In the genomic region with DNA sequence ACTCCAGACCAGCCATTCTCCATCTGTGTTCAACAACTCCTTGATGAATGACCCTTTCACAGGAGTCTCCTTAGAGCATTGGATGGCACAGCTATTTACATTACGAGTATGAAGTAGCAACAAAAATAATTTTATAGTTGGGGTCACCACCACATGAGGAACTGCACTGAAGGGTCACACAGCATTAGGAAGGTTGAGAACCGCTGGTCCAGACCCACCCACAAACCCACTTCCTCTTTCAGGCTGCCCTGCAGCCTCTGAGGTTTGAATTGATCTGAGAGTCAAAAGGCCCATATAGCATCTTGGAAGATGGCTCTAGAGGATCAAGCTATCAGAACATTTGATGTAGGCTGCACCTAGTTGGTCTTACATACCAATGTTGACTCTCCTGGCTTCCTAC, we compare ENCODE assay signal across 27 mouse cellular contexts. TPM values are rescaled to one million over a fixed set of nuclear protein-coding genes. Genes with fewer than 3 reads are reported as not detected.
DNase-seq lines count a peak whose midpoint lies in the region; ATAC-seq lines count a peak whose summit lies in the region.
"Had no signal": no experiment of that assay in that cellular context is flagged by ENCODE, and none has a peak within 500 bp of the region (broad histone marks: within the 10 kb centered on the region; RNA-seq: fewer than 3 reads in every experiment).

No protein-coding gene starts in this region.

- H3K4me3 ChIP-seq in forebrain, embryonic 16.5 days (replicated peaks; ENCODE audit: low read length): no peak overlapping the region
- no peak overlapping the region for H3K4me3 ChIP-seq in midbrain, embryonic 16.5 days (ENCODE audit: low read depth, low read length)
- H3K4me3 ChIP-seq: embryonic facial prominence, embryonic 12.5 days; heart, adult 2 months; heart, embryonic 13.5 days; hindbrain, embryonic 13.5 days; limb, embryonic 13.5 days; liver, embryonic 12.5 days; midbrain, embryonic 10.5 days had no signal

- H3K36me3 ChIP-seq in forebrain, embryonic 16.5 days (ENCODE audit: control insufficient read depth, insufficient read depth): no peaks in the 10 kb centered on the region
- H3K36me3 ChIP-seq in midbrain, embryonic 16.5 days (ENCODE audit: control insufficient read depth, insufficient read depth, low read length): no peaks in the 10 kb centered on the region
- H3K36me3 ChIP-seq: embryonic facial prominence, embryonic 12.5 days; heart, embryonic 13.5 days; hindbrain, embryonic 13.5 days; limb, embryonic 13.5 days; liver, embryonic 12.5 days; midbrain, embryonic 10.5 days had no signal

- no peaks in the 10 kb centered on the region for H3K9me3 ChIP-seq in forebrain, embryonic 16.5 days (ENCODE audit: control insufficient read depth, low read length)
- H3K9me3 ChIP-seq in midbrain, embryonic 16.5 days (replicated peaks; ENCODE audit: control insufficient read depth, low read length, poor library complexity, severe bottlenecking): no peaks in the 10 kb centered on the region
- H3K9me3 ChIP-seq: embryonic facial prominence, embryonic 12.5 days; heart, embryonic 13.5 days; hindbrain, embryonic 13.5 days; limb, embryonic 13.5 days; liver, embryonic 12.5 days; midbrain, embryonic 10.5 days had no signal

- H3K4me1 ChIP-seq in forebrain, embryonic 16.5 days (replicated peaks; ENCODE audit: control insufficient read depth, insufficient read depth, low read length): no peaks in the 10 kb centered on the region
- H3K4me1 ChIP-seq in midbrain, embryonic 16.5 days (ENCODE audit: control insufficient read depth, insufficient read depth, low read length): no peaks in the 10 kb centered on the region
- H3K4me1 ChIP-seq: hindbrain, embryonic 13.5 days; liver, embryonic 12.5 days; midbrain, embryonic 10.5 days had no signal

- 94% methylated on average over 2 of the region's 2 CpGs for WGBS in forebrain, embryonic 16.5 days
- 86% methylated on average over 2 of the region's 2 CpGs for WGBS in midbrain, embryonic 16.5 days

- H3K4me2 ChIP-seq in forebrain, embryonic 16.5 days (ENCODE audit: low read length): no peak overlapping the region
- no peak overlapping the region for H3K4me2 ChIP-seq in midbrain, embryonic 16.5 days (ENCODE audit: low read length)
- H3K4me2 ChIP-seq: embryonic facial prominence, embryonic 12.5 days; heart, embryonic 13.5 days; hindbrain, embryonic 13.5 days; limb, embryonic 13.5 days; liver, embryonic 12.5 days had no signal

- H3K27me3 ChIP-seq in forebrain, embryonic 16.5 days (replicated peaks; ENCODE audit: control insufficient read depth, insufficient read depth, low read length): no peaks in the 10 kb centered on the region
- no peaks in the 10 kb centered on the region for H3K27me3 ChIP-seq in midbrain, embryonic 16.5 days (ENCODE audit: control insufficient read depth, insufficient read depth, low read depth, low read length)
- H3K27me3 ChIP-seq: embryonic facial prominence, embryonic 12.5 days; heart, embryonic 13.5 days; hindbrain, embryonic 13.5 days; limb, embryonic 13.5 days; liver, embryonic 12.5 days had no signal

- ATAC-seq in common myeloid progenitor, adult 5-6 weeks (replicated peaks; ENCODE audit: low read depth, poor library complexity, severe bottlenecking): peak; percentile 90
- ATAC-seq in forebrain, embryonic 16.5 days: no peak
- no peak for ATAC-seq in midbrain, embryonic 16.5 days
- ATAC-seq: inflammation-experienced regulatory T-cells, adult 6 months; liver, embryonic 12.5 days had no signal

- no peak overlapping the region for H3K9ac ChIP-seq in forebrain, embryonic 16.5 days (replicated peaks; ENCODE audit: low read depth, low read length)
- no peak overlapping the region for H3K9ac ChIP-seq in midbrain, embryonic 16.5 days (ENCODE audit: low read depth, low read length)
- H3K9ac ChIP-seq: embryonic facial prominence, embryonic 12.5 days; heart, embryonic 13.5 days; hindbrain, embryonic 13.5 days; limb, embryonic 13.5 days; liver, embryonic 12.5 days had no signal

- intact Hi-C loops in gastrocnemius, postnatal 36 days (cut with DNase I): no loop called here

- no peak overlapping the region for H3K27ac ChIP-seq in forebrain, embryonic 16.5 days (ENCODE audit: low read length)
- no peak overlapping the region for H3K27ac ChIP-seq in midbrain, embryonic 16.5 days (ENCODE audit: low read length)
- H3K27ac ChIP-seq: embryonic facial prominence, embryonic 12.5 days; heart, adult 2 months; heart, embryonic 13.5 days; hindbrain, embryonic 13.5 days; kidney, postnatal 0 days; limb, embryonic 13.5 days; liver, embryonic 12.5 days; midbrain, embryonic 10.5 days; stomach, postnatal 0 days had no signal

- peak; percentile 93 for DNase-seq in heart, adult 11 months
- DNase-seq in heart, adult 18-20 months: no peak
- DNase-seq in B cell, adult 2 months: peak; percentile 75 to 77
- peak; percentile 41 to 54 for DNase-seq in monocyte, adult 2 months (ENCODE audit: low read depth in 1 of 2, low spot score in 2 of 2)
- no peak for DNase-seq in gastrocnemius, postnatal 36 days
- DNase-seq: adrenal gland, postnatal 36 days; cerebellum, adult 11 months; cerebellum, postnatal 10 days; heart, adult 2 months; heart, postnatal 14 days; kidney, adult 18-20 months; layer of hippocampus, adult 9-11 months; lung, postnatal 14 days; retina, postnatal 1 day; right cerebral cortex, postnatal 25 days had no signal

RNA-seq across cellular contexts. Expression of a gene that starts 42.8 kb away (rescaled TPM):
- 100 to 1,000 TPM; 432 to 483 TPM for total RNA-seq in heart, adult 18-20 months (2021)
- total RNA-seq in common myeloid progenitor, adult 5-6 weeks (2017): 18.0 and 18.1 TPM in 2 replicates
- polyA plus RNA-seq in forebrain, embryonic 16.5 days (2015; fragmentation: Nextera tagmentation; extraction: Ambion mirVana): 4.3 TPM in 2 replicates
- 1 to 10 TPM; 6.0 to 7.0 TPM for total RNA-seq in gastrocnemius, postnatal 36 days (2021)
- 4.0 and 5.5 TPM in 2 replicates for polyA plus RNA-seq in midbrain, embryonic 16.5 days (2015; fragmentation: Nextera tagmentation; extraction: Ambion mirVana)

Comparison
In these comparisons a context has a peak if more than half of its experiments do, and no peak if none do; other contexts are left out.
1. DNase-seq: peak in heart, adult 11 months (single experiment), B cell, adult 2 months (2 of 2) and monocyte, adult 2 months (2 of 2); none in heart, adult 18-20 months (0 of 2) and gastrocnemius, postnatal 36 days (0 of 2).
2. RNA of a gene that starts 42.8 kb away (total RNA-seq): 432 to 483 TPM in heart, adult 18-20 months; 18.0 to 18.1 TPM in common myeloid progenitor, adult 5-6 weeks and 6.0 to 7.0 TPM in gastrocnemius, postnatal 36 days; every median in the first group is over 10 times any median in the second.